8 mouse cellular contexts compared by ENCODE assay signal in the genomic region with DNA sequence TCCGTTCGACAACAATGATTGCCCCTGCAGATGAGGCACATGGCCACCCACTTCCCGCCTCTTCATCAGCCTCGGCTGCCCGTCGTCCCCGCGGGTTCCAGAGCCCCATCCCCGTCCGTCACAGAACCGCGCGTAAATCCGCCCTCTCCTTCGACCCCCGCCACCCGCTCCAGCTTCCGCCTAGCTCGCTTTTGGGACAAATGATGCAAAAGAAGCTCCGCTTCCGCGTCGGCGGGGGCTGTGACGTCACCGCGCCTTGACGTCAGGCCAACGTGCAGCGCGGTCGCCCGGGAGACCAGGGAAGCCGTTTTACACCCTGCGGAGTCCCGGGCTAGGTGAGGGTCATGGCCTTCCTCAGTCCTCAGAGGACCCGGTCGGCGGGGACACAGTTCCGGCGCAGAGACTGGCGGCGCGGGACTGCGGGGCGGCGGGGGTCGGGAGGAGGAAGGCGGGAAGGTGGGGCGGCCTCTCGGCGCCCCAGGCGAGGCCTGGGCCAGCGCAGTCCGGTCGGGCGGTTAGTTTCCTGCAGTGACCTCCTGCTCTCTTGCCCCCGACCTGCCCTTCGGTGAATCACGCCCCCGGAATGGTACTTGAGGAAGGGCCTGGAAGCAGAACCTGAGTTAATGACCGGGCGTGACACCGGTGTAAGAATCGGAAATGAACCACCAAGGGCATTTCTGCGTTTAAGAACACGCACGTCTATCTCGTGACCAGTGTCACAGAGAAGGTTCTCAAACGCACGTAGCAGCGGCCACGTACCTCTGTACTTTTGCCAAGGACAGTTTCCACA. TPM values are rescaled to one million over a fixed set of nuclear protein-coding genes. Genes with fewer than 3 reads are reported as not detected.
A peak's percentile ranks its signal among the peaks of the same experiment; 100 is the strongest.
DNase-seq lines count a peak whose midpoint lies in the region; ATAC-seq and TF ChIP-seq lines count a peak whose summit lies in the region.

A gene (plus strand): TSS at position 252 of the 790 bp plus-strand sequence.

- peak within 1 kb of the TSS; percentile 83 for H3K27ac ChIP-seq in brown adipose tissue, adult 24 weeks (replicated peaks; ENCODE audit: low read depth, low read length)
- H3K27ac ChIP-seq in heart, embryonic 14.5 days (replicated peaks in 1 of 2; ENCODE audit: control insufficient read depth in 1 of 2, insufficient read depth in 1 of 2, low read depth in 2 of 2, low read length in 2 of 2), result peak within 1 kb of the TSS; percentile 27; a peak in 1 of 4 replicates
- H3K27ac ChIP-seq in liver, embryonic 11.5 days (ENCODE audit: low read depth, low read length), result no peak within 1 kb of the TSS

- no peak for TF ChIP-seq CTCF in C2C12 (IDR thresholded peaks at IDR 0.05; ENCODE audit: control insufficient read depth, insufficient read depth, insufficient read length)

- H3K36me3 ChIP-seq in C2C12 (ENCODE audit: control insufficient read depth, insufficient read depth) (no peaks in the 10 kb centered on the region), myocyte (ENCODE audit: control insufficient read depth, insufficient read depth) (no peaks in the 10 kb centered on the region)
- H3K36me3 ChIP-seq in heart, embryonic 14.5 days (ENCODE audit: control insufficient read depth, insufficient read depth, low read length), result no peaks in the 10 kb centered on the region
- no peaks in the 10 kb centered on the region for H3K36me3 ChIP-seq in liver, embryonic 11.5 days (ENCODE audit: control insufficient read depth, insufficient read depth, low read length)

- H3K27me3 ChIP-seq in C2C12 (ENCODE audit: control insufficient read depth, insufficient read depth, insufficient read length) (no peaks in the 10 kb centered on the region), myocyte (ENCODE audit: control insufficient read depth, insufficient read depth, insufficient read length) (no peaks in the 10 kb centered on the region)
- no peaks in the 10 kb centered on the region for H3K27me3 ChIP-seq in heart, embryonic 14.5 days (ENCODE audit: control insufficient read depth, insufficient read depth, low read length)
- no peaks in the 10 kb centered on the region for H3K27me3 ChIP-seq in liver, embryonic 11.5 days (replicated peaks; ENCODE audit: control insufficient read depth, insufficient read depth, low read length)

- H3K79me3 ChIP-seq in C2C12 (ENCODE audit: low read depth), result no peaks in the 10 kb centered on the region

- peak within 1 kb of the TSS; percentile 40 for H3K4me3 ChIP-seq in C2C12 (ENCODE audit: insufficient read depth, poor library complexity, severe bottlenecking)
- H3K4me3 ChIP-seq in brown adipose tissue, adult 24 weeks (ENCODE audit: insufficient read depth, low read depth, low read length), result peak within 1 kb of the TSS; percentile 90
- peak within 1 kb of the TSS; percentile 65 for H3K4me3 ChIP-seq in heart, embryonic 14.5 days (ENCODE audit: control insufficient read depth in 1 of 2, insufficient read depth in 1 of 2, low read depth in 1 of 2, low read length in 2 of 2)
- peak within 1 kb of the TSS; percentile 56 for H3K4me3 ChIP-seq in liver, embryonic 11.5 days (ENCODE audit: low read depth, low read length)
- H3K4me3 ChIP-seq in myocyte, result peak within 1 kb of the TSS; percentile 34

- 2% methylated on average over 73 of the region's 73 CpGs for WGBS in heart, embryonic 14.5 days
- 3% methylated on average over 72 of the region's 73 CpGs for WGBS in liver, embryonic 11.5 days

- peak within 1 kb of the TSS; percentile 82 for H3K9ac ChIP-seq in heart, embryonic 14.5 days (ENCODE audit: low read length)
- peak within 1 kb of the TSS; percentile 69 for H3K9ac ChIP-seq in liver, embryonic 11.5 days (ENCODE audit: low read depth, low read length)

- H3ac ChIP-seq in C2C12 (ENCODE audit: control insufficient read depth, insufficient read length, low read depth) (peak within 1 kb of the TSS; percentile 72), myocyte (ENCODE audit: control insufficient read depth, insufficient read length) (peak within 1 kb of the TSS; percentile 27)

- DNase-seq in kidney, postnatal 10 days, result peak; percentile 95
- peak; percentile 87 for DNase-seq in liver, embryonic 11.5 days (ENCODE audit: low spot score)
- DNase-seq in spleen, postnatal 4 days (ENCODE audit: low spot score in 2 of 2), result peak; percentile 80 to 91

- H3K4me2 ChIP-seq in heart, embryonic 14.5 days (ENCODE audit: low read length), result peak within 1 kb of the TSS; percentile 80
- H3K4me2 ChIP-seq in liver, embryonic 11.5 days, result peak within 1 kb of the TSS; percentile 78
- peak within 1 kb of the TSS; percentile 72 for H3K4me2 ChIP-seq in myocyte (ENCODE audit: low read depth)

- no peaks in the 10 kb centered on the region for H3K79me2 ChIP-seq in C2C12 (ENCODE audit: control insufficient read depth, insufficient read depth)
- H3K79me2 ChIP-seq in myocyte (ENCODE audit: control insufficient read depth, insufficient read depth), result no peaks in the 10 kb centered on the region

- ATAC-seq in erythroid progenitor cell, adult 5-6 weeks (replicated peaks; ENCODE audit: low FRiP score, poor library complexity, severe bottlenecking), result peak; percentile 78
- ATAC-seq in heart, embryonic 14.5 days (ENCODE audit: insufficient number of reproducible peaks, insufficient read depth, low FRiP score, low read depth), result peak; percentile 83
- peak; percentile 93 for ATAC-seq in liver, embryonic 11.5 days (replicated peaks; ENCODE audit: low FRiP score)

- H3K4me1 ChIP-seq in brown adipose tissue, adult 24 weeks (ENCODE audit: control insufficient read depth, insufficient read depth, insufficient read length, low read length), result no peaks in the 10 kb centered on the region
- H3K4me1 ChIP-seq in heart, embryonic 14.5 days (ENCODE audit: control insufficient read depth in 2 of 2, insufficient read depth in 2 of 2, low read length in 2 of 2), result peaks cover 0 to 3% of the 10 kb centered on the region in 2 experiments; a peak in 1 of 4 replicates
- H3K4me1 ChIP-seq in liver, embryonic 11.5 days (replicated peaks; ENCODE audit: control insufficient read depth, insufficient read depth, low read length), result no peaks in the 10 kb centered on the region; the same call in 1 of the 2 replicates

- H3K9me3 ChIP-seq in heart, embryonic 14.5 days (ENCODE audit: control insufficient read depth, low read length), result no peaks in the 10 kb centered on the region
- no peaks in the 10 kb centered on the region for H3K9me3 ChIP-seq in liver, embryonic 11.5 days (ENCODE audit: control insufficient read depth, low read length)

- TF ChIP-seq POLR2A in myocyte (IDR thresholded peaks at IDR 0.05; ENCODE audit: insufficient read length, low read depth), result peak; percentile 53

TF ChIP-seq in C2C12, 6 proteins besides CTCF, POLR2A, EP300 and RAD21:
- TF ChIP-seq MYOG (IDR thresholded peaks at IDR 0.05; ENCODE audit: control insufficient read depth, extremely low read depth, insufficient read length), result no peak
- peak; percentile 29 for TF ChIP-seq MAX (IDR thresholded peaks at IDR 0.05)
- no peak for TF ChIP-seq MYOD1 (IDR thresholded peaks at IDR 0.05; ENCODE audit: control insufficient read depth, insufficient read length, low read depth)
TF ChIP-seq in C2C12: peak in this region for 1.

TF ChIP-seq in myocyte, 11 proteins besides CTCF, POLR2A, EP300 and RAD21:
- no peak for TF ChIP-seq MAX (IDR thresholded peaks at IDR 0.05; ENCODE audit: low read depth)
- peak; percentile 63 for TF ChIP-seq POLR2AphosphoS2 (IDR thresholded peaks at IDR 0.05; ENCODE audit: insufficient read length, low read depth)
- TF ChIP-seq SRF (IDR thresholded peaks at IDR 0.05; ENCODE audit: control insufficient read depth, insufficient read length, low read depth), result peak; percentile 41

RNA-seq across cellular contexts. Expression of the gene that starts here (rescaled TPM):
- polyA plus RNA-seq in C2C12 (2012; fragmentation: generic; extraction: Trizol), result 0.39 TPM
- 5.7 and 7.6 TPM in 2 replicates for polyA plus RNA-seq in brown adipose tissue, adult 24 weeks (2012; ENCODE audit: insufficient read depth, insufficient read length, missing spikeins)
- not detected in 2 replicates for total RNA-seq in erythroid progenitor cell, adult 5-6 weeks (2015; ENCODE audit: low replicate concordance)
- total RNA-seq in erythroid progenitor cell, adult 5-6 weeks (2017; ENCODE audit: low replicate concordance), result 1.0 and 5.4 TPM in 2 replicates
- polyA plus RNA-seq in heart, embryonic 14.5 days (2014; fragmentation: Nextera tagmentation; extraction: Ambion mirVana), result 5.9 and 9.2 TPM in 2 replicates
- polyA plus RNA-seq in liver, embryonic 11.5 days (2014; fragmentation: Nextera tagmentation; extraction: Ambion mirVana), result 3.7 and 4.8 TPM in 2 replicates
- polyA plus RNA-seq in myocyte (2012; fragmentation: generic; extraction: Trizol), result 0.65 TPM

Comparison
In these comparisons a context has a peak if more than half of its experiments do, and no peak if none do; other contexts are left out.
1. H3K4me3 ChIP-seq: peak in every context shown above with its lines; median percentile 90 in brown adipose tissue, adult 24 weeks; 65 in heart, embryonic 14.5 days; 56 in liver, embryonic 11.5 days; 40 in C2C12; 34 in myocyte.